18 mouse cellular contexts compared by ENCODE assay signal in genomic region chr7:19841686-19842413, GRCm38 (mm10). TPM values are rescaled to one million over a fixed set of nuclear protein-coding genes. Genes with fewer than 3 reads are reported as not detected.
DNase-seq lines count a peak whose midpoint lies in the region; ATAC-seq and TF ChIP-seq lines count a peak whose summit lies in the region.
"Had no signal": no experiment of that assay in that cellular context is flagged by ENCODE, and none has a peak within 500 bp of the region (broad histone marks: within the 10 kb centered on the region; RNA-seq: fewer than 3 reads in every experiment).

No protein-coding gene starts in this region.

- no peaks in the 10 kb centered on the region for H3K27me3 ChIP-seq in liver, adult 2 months (ENCODE audit: control insufficient read depth, insufficient read depth, low read length)
- H3K27me3 ChIP-seq in stomach, postnatal 0 days (ENCODE audit: control insufficient read depth, insufficient read depth, low read length) = no peaks in the 10 kb centered on the region
- no peaks in the 10 kb centered on the region for H3K27me3 ChIP-seq in cerebellum, adult 2 months (ENCODE audit: control insufficient read depth, insufficient read depth, low read length)

- H3K4me2 ChIP-seq in stomach, postnatal 0 days (replicated peaks; ENCODE audit: low read depth) = no peak overlapping the region

- peak overlapping the region; percentile 12 for H3K4me3 ChIP-seq in liver, adult 2 months (ENCODE audit: insufficient read depth, low read depth, low read length)
- H3K4me3 ChIP-seq in stomach, postnatal 0 days (ENCODE audit: low read depth, low read length) = no peak overlapping the region
- H3K4me3 ChIP-seq in cerebellum, adult 2 months (replicated peaks; ENCODE audit: insufficient read depth, low read depth, low read length) = no peak overlapping the region
- H3K4me3 ChIP-seq: limb, embryonic 10.5 days had no signal

- H3K79me2 ChIP-seq in liver, adult 2 months (ENCODE audit: control insufficient read depth, insufficient read depth, low read length) = no peaks in the 10 kb centered on the region

- 0 out of 2 replicates have a peak, but pooled peaks have one; percentile 29 for TF ChIP-seq POLR2A in liver, adult 2 months (IDR thresholded peaks at IDR 0.05; ENCODE audit: extremely low read depth, insufficient read depth, low read length)
- no peak for TF ChIP-seq POLR2A in cerebellum, adult 2 months (IDR thresholded peaks at IDR 0.05; ENCODE audit: borderline replicate concordance, insufficient read depth, low read length)

- peaks cover 16% of the 10 kb centered on the region for H3K4me1 ChIP-seq in liver, adult 2 months (ENCODE audit: control insufficient read depth, insufficient read depth, low read length)
- H3K4me1 ChIP-seq in stomach, postnatal 0 days (replicated peaks; ENCODE audit: control insufficient read depth, insufficient read depth) = no peaks in the 10 kb centered on the region
- no peaks in the 10 kb centered on the region for H3K4me1 ChIP-seq in cerebellum, adult 2 months (ENCODE audit: control insufficient read depth, insufficient read depth, low read length)

- H3K27ac ChIP-seq in liver, adult 2 months (replicated peaks; ENCODE audit: insufficient read depth, low read depth, low read length) = peak overlapping the region; percentile 96
- peak overlapping the region; percentile 75 for H3K27ac ChIP-seq in stomach, postnatal 0 days (replicated peaks)
- no peak overlapping the region for H3K27ac ChIP-seq in cerebellum, adult 2 months (ENCODE audit: insufficient read depth, low read length)
- H3K27ac ChIP-seq: limb, embryonic 10.5 days had no signal

- ATAC-seq in stomach, postnatal 0 days (ENCODE audit: low FRiP score, low TSS enrichment) = peak; percentile 94
- ATAC-seq: activated CD4-positive, CD25-positive, alpha-beta regulatory T cell, adult 4 months; forebrain, postnatal 0 days; midbrain, embryonic 16.5 days had no signal

- WGBS in liver, adult 2 months = 25% methylated on average over 21 of the region's 21 CpGs
- WGBS in stomach, postnatal 0 days = 53% methylated on average over 21 of the region's 21 CpGs
- 74% methylated on average over 21 of the region's 21 CpGs for WGBS in cerebellum, adult 2 months

- H3K9ac ChIP-seq in liver, adult 2 months (ENCODE audit: low read depth, low read length) = peak overlapping the region; percentile 70
- no peak overlapping the region for H3K9ac ChIP-seq in stomach, postnatal 0 days (ENCODE audit: low read length)
- H3K9ac ChIP-seq: forebrain, postnatal 0 days had no signal

- TF ChIP-seq CTCF in liver, adult 2 months (IDR thresholded peaks at IDR 0.05; ENCODE audit: low read depth, low read length) = no peak
- no peak for TF ChIP-seq CTCF in stomach, postnatal 0 days (IDR thresholded peaks at IDR 0.05; ENCODE audit: low read depth)
- no peak for TF ChIP-seq CTCF in cerebellum, adult 2 months (IDR thresholded peaks at IDR 0.05; ENCODE audit: borderline replicate concordance, insufficient read depth, low read depth, low read length)

- TF ChIP-seq EP300 in stomach, postnatal 0 days (optimal IDR thresholded peaks at IDR 0.05) = no peak

- intact Hi-C loops in left cerebral cortex, postnatal 25 days (cut with DNase I) = no loop called here

- no peaks in the 10 kb centered on the region for H3K9me3 ChIP-seq in stomach, postnatal 0 days (ENCODE audit: control insufficient read depth, low read length)

- peak; percentile 84 for DNase-seq in heart, adult 11 months
- DNase-seq in heart, adult 8-10 months (ENCODE audit: low spot score) = no peak
- DNase-seq in CD4-positive, CD25-positive, alpha-beta regulatory T cell, adult 2 months (ENCODE audit: low read depth, low spot score) = peak; percentile 49
- peak; percentile 99 for DNase-seq in liver, adult 2 months (ENCODE audit: extremely low read depth, low read depth, low spot score)
- peak; percentile 85 for DNase-seq in stomach, postnatal 0 days (ENCODE audit: low spot score)
- DNase-seq in right cerebral cortex, postnatal 4 days = no peak
- DNase-seq in cerebellum, adult 2 months = no peak
- DNase-seq in left cerebral cortex, postnatal 25 days (ENCODE audit: low spot score in 2 of 2) = no peak
- DNase-seq: cerebellum, postnatal 14 days; forebrain, postnatal 0 days; heart, postnatal 36 days; lung, postnatal 4 days had no signal

- H3K36me3 ChIP-seq in liver, adult 2 months (ENCODE audit: control insufficient read depth, insufficient read depth, low read length) = no peaks in the 10 kb centered on the region
- no peaks in the 10 kb centered on the region for H3K36me3 ChIP-seq in stomach, postnatal 0 days (ENCODE audit: control insufficient read depth, insufficient read depth, low read length)
- H3K36me3 ChIP-seq: limb, embryonic 10.5 days had no signal

RNA-seq across cellular contexts. Expression of gene Gm19345, which starts 10.0 kb away (rescaled TPM):
- not detected for total RNA-seq in heart, adult 8-10 months (2022)
- total RNA-seq in liver, adult 2 months (2014; rRNA removed) = not detected in 2 replicates
- 0.11 TPM in 1 of 2 replicates, not detected in the other for polyA plus RNA-seq in liver, adult 2 months (2012; rRNA removed)
- polyA plus RNA-seq in stomach, postnatal 0 days (2015; fragmentation: Nextera tagmentation; extraction: Ambion mirVana) = 0.29 and 0.41 TPM in 2 replicates
- polyA plus RNA-seq in cerebellum, adult 2 months (2012; rRNA removed) = 6.9 and 8.2 TPM in 2 replicates
- total RNA-seq in left cerebral cortex, postnatal 25 days (2021) = 1 to 10 TPM; 2.3 to 2.5 TPM
- total RNA-seq: heart, postnatal 36 days; MEL had no signal
- polyA plus RNA-seq: activated CD4-positive, CD25-positive, alpha-beta regulatory T cell, adult 4 months; limb, embryonic 10.5 days had no signal

RNA-seq across cellular contexts. Expression of gene Ceacam16, which starts 19.2 kb away (rescaled TPM):
- under 1 TPM in 1 of 4 experiments, not detected in 3; 0.27 TPM for total RNA-seq in heart, adult 8-10 months (2022)
- total RNA-seq in liver, adult 2 months (2014; rRNA removed) = 0.09 and 0.34 TPM in 2 replicates
- 0.09 and 0.11 TPM in 2 replicates for polyA plus RNA-seq in liver, adult 2 months (2012; rRNA removed)
- not detected in 2 replicates for polyA plus RNA-seq in stomach, postnatal 0 days (2015; fragmentation: Nextera tagmentation; extraction: Ambion mirVana)
- 0.21 and 0.74 TPM in 2 replicates for polyA plus RNA-seq in cerebellum, adult 2 months (2012; rRNA removed)
- total RNA-seq in left cerebral cortex, postnatal 25 days (2021) = not detected
- total RNA-seq: forebrain, postnatal 0 days had no signal
- polyA plus RNA-seq: embryonic facial prominence, embryonic 14.5 days; limb, embryonic 10.5 days had no signal

RNA-seq across cellular contexts. Expression of gene Bcl3, which starts 19.3 kb away (rescaled TPM):
- 1 to 10 TPM; 2.1 to 4.4 (median 3.5) TPM for total RNA-seq in heart, adult 8-10 months (2022)
- 3.0 and 7.4 TPM in 2 replicates for total RNA-seq in liver, adult 2 months (2014; rRNA removed)
- 72.8 and 76.8 TPM in 2 replicates for polyA plus RNA-seq in liver, adult 2 months (2012; rRNA removed)
- polyA plus RNA-seq in stomach, postnatal 0 days (2015; fragmentation: Nextera tagmentation; extraction: Ambion mirVana) = 8.9 and 9.1 TPM in 2 replicates
- 0.80 and 0.84 TPM in 2 replicates for polyA plus RNA-seq in cerebellum, adult 2 months (2012; rRNA removed)
- under 1 TPM; 0.46 to 0.53 TPM for total RNA-seq in left cerebral cortex, postnatal 25 days (2021)

RNA-seq across cellular contexts. Expression of gene Cblc, which starts 45.2 kb away (rescaled TPM):
- under 1 TPM in 2 of 4 experiments, not detected in 2; 0.37 to 0.76 TPM for total RNA-seq in heart, adult 8-10 months (2022)
- total RNA-seq in liver, adult 2 months (2014; rRNA removed) = 17.4 and 17.8 TPM in 2 replicates
- polyA plus RNA-seq in liver, adult 2 months (2012; rRNA removed) = 23.0 and 23.5 TPM in 2 replicates
- polyA plus RNA-seq in stomach, postnatal 0 days (2015; fragmentation: Nextera tagmentation; extraction: Ambion mirVana) = 44.4 and 48.5 TPM in 2 replicates
- polyA plus RNA-seq in cerebellum, adult 2 months (2012; rRNA removed) = not detected in 2 replicates
- total RNA-seq in left cerebral cortex, postnatal 25 days (2021) = not detected
- total RNA-seq: MEL had no signal
- polyA plus RNA-seq: activated CD4-positive, CD25-positive, alpha-beta regulatory T cell, adult 4 months had no signal

RNA-seq across cellular contexts. Expression of gene Ceacam19, which starts 45.9 kb away (rescaled TPM):
- not detected for total RNA-seq in heart, adult 8-10 months (2022)
- not detected in 2 replicates for total RNA-seq in liver, adult 2 months (2014; rRNA removed)
- not detected in 2 replicates for polyA plus RNA-seq in liver, adult 2 months (2012; rRNA removed)
- 9.5 and 10.2 TPM in 2 replicates for polyA plus RNA-seq in stomach, postnatal 0 days (2015; fragmentation: Nextera tagmentation; extraction: Ambion mirVana)
- not detected in 2 replicates for polyA plus RNA-seq in cerebellum, adult 2 months (2012; rRNA removed)
- total RNA-seq in left cerebral cortex, postnatal 25 days (2021) = not detected
- total RNA-seq: forebrain, postnatal 0 days; heart, postnatal 36 days had no signal
- polyA plus RNA-seq: activated CD4-positive, CD25-positive, alpha-beta regulatory T cell, adult 4 months; forebrain, postnatal 0 days; limb, embryonic 10.5 days; midbrain, embryonic 16.5 days; neural tube, embryonic 14.5 days had no signal

Comparison
In these comparisons a context has a peak if more than half of its experiments do, and no peak if none do; other contexts are left out.
1. DNase-seq: peak in heart, adult 11 months (single experiment), CD4-positive, CD25-positive, alpha-beta regulatory T cell, adult 2 months (single experiment), liver, adult 2 months (single experiment) and stomach, postnatal 0 days (single experiment); none in heart, adult 8-10 months (single experiment), right cerebral cortex, postnatal 4 days (single experiment), cerebellum, adult 2 months (0 of 2) and left cerebral cortex, postnatal 25 days (0 of 2).